Mouse (Mus musculus) thymus, postnatal 25 days (tissue): Measurements from ENCODE around the gene Lrrc32.

Experiments
- DNase-seq: peaks from one replicate; pipeline ENCODE4 v3.0.0; 2022

Gene Lrrc32

DNA sequence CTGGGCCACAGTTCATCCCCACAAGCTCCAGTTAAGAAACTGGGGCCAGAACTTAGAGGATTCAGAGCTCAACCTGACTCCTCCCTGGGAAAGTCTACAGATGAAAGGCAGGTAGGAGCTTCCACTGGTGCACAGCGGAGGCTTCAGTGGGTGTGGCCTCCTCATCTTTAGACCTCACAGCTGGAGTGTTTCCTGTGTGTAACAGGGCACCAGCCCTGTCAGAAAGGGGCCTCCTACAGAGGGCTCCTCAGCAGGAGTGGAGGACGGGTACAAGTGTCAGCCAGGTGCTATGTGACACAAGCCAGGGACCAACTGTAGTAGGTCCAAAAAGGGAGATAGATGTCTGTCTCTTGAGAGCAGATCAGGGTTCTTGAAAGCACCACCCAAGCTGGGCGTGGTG, 24.2 kb downstream of the Lrrc32 start:
- peak; percentile 73 for DNase-seq

DNA sequence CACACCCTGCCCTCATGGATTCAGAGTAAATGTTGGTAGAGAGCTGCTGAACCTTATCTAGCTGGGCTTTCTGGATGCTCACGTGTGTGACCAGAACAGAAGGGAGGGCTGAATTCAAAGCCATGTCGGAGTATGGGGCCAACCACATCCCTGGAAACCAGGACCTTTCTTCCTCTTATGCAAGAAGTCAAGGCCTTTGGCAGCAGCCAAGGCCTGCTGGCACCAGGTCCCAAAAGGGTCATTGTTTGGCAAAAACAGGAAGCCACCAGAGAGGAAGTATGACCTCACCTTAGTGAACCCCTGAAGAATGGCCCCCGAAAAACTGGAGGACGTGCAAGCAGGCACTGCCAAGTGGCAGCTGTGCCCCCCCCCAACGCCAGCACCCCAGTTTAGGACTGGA, 33.5 kb downstream of the Lrrc32 start:
- peak; percentile 17 for DNase-seq

DNA sequence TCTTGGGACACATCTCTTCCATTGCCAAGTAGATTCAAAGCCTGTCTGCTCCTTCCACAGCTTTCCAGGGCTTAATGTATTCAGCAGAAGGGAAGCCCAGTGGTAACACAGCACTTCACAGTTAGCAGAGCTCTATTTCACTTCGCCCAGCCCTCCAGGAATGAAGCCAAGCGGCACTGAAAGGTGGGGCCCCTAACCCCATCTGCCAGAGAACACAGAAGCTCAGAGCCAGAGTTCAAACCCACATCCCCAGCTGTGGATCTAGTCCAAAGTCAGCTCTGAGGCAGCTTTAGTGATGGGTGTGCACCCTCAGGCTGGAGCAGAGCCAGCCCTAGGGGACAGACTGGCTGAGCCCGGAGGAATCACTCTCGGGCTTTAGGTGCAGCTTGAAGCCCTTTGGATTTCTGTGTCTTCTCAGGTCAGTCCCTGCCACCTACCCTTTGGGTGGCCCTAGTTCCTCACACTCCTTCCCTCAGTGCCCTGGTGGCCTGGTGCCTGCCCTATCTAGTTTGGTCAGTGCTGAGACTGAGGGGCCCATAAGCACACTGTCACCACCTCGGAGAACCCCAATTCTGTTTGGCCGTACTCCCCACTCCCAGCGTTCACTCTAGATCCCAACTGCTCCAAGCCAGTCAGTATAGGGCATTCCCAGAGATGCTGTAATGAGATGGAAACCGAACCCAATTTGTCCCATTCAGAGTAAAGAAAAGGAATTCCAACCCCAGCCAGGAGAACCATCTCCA, 34.2 kb downstream of the Lrrc32 start:
- DNase-seq: peak; percentile 61

DNA sequence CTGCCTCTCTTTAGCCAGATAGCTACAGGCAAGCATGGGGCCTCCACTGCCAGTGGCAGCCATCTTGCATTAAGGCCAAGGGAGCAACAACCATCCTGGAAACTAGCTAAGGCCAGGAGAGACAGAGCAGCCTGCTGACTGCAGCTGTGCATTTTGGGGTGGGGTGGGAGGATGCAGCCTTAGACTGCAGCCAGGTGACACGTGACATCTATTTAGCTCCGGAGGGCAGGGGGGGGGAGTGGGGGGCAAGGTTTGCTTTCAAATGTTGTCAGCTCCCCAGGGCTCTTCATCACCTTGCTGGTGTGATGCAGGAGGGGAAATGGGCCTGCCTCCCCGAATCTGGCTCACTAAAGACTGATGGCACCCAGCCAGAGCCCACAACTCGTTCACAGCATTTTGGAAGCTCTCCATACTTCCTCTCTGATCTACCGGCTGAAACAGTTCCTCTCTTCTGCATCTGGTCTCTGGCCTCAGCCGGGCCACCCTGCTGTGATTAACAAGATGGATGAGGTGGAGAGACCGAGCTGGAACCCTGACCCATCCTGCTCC, 34.8 kb downstream of the Lrrc32 start:
- DNase-seq: peak; percentile 55

DNA sequence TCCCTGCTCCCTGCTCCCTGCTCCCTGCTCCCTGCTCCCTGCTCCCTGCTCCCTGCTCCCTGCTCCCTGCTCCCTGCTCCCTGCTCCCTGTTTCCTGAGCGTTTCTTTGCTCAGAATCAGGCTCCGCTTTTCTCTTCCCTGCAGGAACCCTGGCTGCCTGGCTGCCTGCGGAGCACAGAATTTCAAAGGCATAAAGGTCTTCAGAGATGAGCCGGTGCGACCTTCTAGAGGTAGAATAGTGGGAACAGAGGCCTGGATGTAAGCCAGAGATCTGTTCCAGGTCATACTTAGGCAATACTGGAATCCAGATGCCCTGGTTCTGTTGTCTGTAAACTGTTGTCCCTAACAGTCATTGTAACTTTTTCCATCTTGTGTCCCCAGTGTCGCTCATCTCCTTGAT, 35.3 kb downstream of the Lrrc32 start:
- no peak for DNase-seq

DNA sequence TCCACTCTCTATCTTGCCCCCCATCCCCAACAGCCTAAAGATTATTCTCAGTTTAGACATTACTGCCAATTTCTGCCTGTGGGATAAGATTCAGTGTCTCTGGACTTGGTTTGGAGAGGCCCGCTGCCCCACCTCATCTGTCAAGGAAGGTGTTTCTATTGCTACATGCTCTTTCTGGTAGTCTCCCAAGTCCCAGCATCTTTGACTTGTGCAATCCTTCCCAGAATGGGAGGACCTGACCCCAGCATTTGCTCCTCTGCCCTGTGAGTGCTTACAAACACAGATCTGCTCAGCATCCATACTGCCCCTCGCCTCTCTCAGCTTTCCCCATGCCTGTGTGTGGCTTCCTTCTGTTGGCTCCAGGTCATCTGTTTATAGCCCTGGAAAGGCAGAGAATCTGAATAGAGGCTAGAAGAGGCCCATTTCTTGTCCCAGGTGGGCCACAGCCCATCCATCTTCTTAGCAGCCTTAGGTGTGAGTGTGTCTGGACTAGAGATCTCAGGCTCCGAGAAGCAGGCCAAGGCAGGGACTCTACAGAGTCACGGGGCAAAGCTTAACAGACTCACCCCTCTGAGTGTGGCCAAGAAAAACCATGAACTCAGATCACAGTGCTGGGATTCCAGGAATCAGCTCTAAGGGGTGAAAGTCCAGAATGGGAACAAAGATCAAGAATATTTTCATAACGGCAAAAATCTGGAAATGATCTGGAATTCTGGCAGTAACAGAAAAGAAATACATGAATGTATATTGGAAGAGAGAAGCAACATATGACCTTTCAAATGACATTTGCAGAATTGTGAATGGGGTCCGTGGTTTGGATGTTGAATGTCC, 36.0 kb downstream of the Lrrc32 start:
- DNase-seq: no peak

DNA sequence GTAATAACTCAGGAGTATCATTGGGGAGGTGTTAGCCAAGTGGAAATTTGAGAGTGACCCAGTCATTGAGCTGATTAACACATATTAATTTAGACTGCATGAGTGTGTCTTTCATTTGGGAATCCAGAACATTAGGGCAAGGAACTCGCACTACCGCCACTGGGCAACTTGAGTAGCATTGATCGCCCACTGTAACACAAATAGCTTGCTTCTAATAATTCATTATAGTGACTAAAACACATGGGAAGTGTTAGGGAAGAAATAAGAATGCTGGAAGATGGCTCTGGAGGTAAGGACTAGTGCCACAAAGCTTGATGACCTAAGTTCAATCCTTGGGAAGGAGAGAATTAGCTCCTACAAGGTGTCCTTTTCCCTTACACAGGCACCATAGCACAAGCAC, 38.0 kb downstream of the Lrrc32 start:
- DNase-seq: no peak

DNA sequence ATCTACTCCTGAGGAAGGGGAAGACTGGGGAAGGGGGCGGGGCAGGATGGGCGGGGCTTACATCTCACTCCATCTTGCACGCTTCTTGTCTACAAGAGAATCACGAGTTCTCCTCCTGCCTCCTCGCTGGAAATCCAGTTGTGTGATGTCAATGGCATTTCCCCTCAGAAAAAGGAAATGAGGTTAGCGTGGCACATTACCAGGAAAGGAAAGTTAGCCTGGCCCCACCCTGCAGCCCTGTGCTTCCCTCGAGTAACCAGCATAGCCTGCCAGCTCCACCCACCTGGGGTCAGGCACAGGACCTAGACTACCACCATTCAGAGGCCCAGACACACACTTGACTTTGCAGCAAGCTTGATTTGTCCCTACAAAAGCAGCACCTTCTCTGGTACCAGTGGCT, 42.5 kb downstream of the Lrrc32 start:
- no peak for DNase-seq

DNA sequence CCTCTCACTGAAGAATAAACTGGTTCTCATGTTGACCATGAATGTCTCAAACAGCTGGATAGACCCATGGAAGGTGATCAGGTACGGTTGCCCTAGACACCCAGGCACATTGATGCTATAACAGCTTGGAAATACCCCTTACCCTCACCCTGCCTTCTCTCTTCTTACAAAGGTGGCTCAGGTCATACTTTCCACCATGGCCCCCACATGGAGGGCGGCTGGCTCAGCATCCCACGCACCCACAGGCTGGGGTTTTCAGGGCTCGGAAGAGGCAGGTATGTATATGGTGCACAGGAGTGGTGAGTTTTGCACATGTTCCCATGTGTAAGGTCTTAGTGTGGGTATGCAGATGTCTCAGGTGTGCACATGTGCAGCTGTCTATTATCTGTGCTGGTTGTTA, 43.9 kb downstream of the Lrrc32 start:
- no peak for DNase-seq

DNA sequence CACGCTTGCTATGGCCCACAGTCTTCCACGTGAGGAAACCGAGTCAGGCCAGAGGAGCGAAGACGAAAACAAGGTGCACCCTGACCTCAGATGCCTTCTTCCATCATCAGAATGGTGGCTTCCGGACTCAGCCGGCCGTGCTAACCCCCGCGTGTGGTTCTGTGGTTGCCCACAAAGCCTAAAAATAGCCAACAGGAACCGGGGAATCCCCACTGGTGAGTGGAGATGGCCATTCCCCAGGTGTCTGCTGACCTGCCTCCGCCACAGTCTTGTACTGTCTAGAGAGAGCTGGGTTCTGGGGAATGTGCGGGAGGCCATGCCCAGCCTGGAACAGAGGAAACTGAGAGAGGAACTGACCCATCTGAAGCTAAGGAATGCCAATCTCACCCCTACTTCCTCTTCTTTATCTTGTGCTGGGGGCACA, 45.4 kb downstream of the Lrrc32 start:
- peak; percentile 64 for DNase-seq

DNA sequence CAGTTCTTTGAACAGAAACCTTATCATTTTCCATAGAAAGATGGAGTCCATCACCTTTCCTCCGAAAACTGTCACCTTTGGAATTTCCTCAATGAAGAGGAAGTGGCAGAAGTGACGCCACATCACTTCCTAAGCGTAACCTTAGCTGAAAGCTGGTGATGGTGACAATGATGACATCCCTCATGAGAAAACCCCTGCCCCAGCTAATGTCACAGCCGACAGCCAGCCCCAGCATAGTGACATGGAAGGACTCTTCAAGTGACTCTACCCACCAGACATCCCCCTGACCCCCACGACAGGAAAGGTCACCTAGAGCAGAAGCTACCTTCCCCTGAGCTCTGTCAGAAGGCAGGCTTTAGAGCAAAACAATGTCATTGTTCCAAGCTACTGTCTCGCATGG, 46.1 kb downstream of the Lrrc32 start:
- no peak for DNase-seq

DNA sequence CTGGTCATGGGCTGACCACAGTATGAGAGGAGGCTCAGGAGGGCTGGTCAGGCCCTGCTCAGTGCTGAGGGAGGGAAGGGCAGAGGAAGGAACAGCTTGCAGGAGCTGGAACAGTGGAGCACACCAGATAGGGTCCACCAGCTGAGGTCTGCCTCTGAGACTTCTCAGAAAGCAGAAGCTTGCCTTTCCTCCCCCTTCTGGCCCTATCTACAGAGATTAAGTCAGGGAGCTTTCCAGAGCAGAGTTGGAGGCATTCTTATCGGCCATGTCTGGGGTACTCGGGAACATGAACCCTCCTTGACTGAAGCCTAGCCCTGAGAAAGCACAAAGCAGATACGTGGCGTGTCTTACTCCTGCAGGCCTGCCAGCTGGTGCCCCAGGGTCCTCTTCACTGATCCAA, 46.8 kb downstream of the Lrrc32 start:
- no peak for DNase-seq

DNA sequence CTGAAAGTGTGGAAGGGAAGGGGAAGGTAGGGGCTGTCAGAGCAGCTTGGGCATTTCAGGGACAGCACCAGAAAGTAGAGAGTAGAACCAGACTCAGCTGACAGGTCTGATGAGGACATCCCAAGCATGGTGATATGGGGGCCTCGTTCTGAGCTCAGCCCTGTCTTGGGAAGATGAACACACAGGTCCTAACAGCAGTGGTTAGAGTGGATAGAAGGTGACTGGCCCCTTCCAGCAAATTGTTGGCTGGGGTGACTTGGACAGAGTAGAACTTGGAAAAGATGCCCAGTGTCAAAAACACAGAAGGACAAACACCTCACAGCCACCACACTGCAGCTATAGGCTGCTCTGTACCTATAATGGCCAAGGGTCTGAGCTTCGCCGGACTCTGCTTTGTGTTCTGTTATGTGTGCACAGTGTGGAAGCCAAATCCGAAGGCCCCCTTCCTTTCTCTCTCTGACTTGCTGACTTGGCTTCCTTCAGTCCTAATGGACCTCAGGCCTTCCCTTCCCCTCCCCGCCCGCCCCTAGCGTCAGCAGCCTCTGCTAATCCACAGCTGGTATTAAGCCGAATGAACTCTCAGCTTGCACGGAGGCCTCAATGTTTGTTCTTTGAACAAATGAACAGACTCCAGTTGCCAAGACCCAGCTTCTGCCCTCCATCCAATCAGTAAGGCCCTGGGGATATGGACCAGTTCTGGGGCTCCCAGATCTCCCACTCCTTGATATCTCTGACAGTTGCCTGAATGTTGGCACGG, 48.3 kb downstream of the Lrrc32 start:
- DNase-seq: no peak

DNA sequence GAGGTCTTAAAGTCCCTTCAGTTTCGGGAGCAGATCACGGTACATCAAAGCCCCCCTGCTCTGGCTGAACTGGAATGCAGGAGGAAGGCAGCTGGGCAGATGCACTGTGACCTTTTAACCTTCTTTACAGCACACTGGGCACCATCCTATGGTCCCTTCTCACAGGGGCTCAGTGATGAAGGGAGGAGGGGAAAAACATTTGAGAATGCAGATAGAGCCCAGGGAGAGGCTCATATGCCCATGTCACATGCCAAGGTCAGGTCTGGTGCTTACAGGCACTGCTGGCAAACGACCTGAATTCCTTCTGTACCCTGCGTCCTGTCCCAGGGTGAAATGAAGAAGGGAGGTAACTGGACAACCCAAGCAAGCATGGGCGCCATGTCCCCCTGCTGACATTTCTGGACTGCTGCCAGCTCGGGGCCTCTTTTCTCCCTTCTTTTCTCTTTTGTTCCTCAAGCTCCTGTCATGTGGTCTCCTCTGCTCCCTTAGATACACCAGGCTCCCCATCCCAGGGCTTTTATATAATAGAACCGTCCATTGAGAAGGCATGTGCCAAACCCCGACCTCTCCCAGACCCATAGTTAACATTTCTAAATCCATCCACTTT, 49.0 kb downstream of the Lrrc32 start:
- no peak for DNase-seq

DNA sequence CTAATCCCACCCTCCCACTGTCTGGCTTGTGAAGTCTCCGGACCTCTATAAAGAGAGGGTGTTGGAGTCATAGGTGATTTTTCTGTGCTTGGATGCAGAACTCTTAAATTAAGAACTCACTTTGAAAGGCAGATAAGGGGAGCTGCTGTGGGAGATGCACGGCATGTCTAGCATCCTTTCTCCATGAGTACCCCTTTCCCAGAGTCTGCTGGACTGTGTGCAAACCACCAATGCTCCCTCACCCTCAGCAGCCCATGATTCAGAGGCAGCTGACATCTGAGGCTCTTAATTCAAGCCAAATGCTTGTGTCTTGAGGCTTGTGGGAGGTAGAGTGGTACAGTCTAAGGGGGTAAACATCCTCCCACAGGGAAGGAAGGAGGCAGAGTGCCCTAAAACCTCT, 51.8 kb downstream of the Lrrc32 start:
- DNase-seq: no peak

DNA sequence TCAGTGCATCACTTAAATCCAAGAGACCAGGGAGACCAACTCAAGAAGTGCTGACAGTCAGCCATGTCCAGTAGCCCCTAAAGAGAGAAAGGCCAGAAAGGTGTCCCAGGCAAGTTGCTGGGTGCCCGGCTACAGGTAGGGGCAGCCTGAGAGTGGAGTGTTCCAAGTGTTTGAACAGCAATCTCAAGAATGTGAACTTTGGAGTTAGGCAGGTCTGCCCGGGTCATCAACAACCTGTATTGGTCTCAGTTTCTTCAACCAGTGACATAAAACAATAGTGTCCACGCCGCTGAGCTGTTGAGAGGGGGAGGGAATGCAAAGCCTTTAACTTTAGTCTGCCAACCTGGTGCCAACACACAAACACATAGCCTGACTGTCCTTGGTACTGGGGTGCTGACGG, 52.5 kb downstream of the Lrrc32 start:
- no peak for DNase-seq

DNA sequence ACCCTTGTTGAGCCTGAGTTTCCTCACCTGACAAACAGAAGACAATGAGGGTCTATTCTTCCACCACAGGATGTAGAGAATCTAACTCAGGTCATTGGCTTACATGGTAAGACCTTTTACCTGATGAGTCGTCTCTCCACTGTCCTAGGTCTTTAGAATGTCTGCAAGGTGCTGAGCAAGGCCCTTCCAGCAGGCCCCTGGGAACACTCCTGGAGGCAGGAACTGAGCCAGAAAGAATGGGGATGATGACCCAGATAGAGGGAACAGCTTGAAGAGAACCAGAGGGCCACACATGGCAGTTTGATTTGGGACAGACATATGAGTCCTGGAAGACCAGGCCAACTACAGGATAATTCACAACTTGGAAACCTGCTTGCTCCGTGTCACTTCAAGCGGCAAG, 53.2 kb downstream of the Lrrc32 start:
- no peak for DNase-seq

DNA sequence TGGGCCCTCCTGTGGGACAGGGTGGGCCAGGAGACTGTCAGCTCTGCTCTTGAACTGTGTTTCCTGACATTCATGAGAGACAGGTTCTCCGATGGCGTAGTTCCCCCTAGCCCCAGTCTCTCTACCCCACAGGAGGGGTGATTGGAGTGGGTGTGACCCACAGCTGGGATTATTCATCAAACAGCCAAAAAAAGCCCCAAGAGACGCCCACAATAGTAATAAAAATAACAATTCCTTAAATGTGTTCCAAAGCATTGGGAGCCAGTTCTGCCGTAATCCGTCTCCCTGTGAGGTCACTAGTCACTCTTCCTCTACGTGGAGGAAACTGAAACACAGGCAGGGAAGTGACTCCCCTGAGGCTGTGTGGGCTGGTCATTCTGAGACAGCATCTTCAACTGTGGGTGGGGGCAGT, 53.7 kb downstream of the Lrrc32 start:
- DNase-seq: no peak

DNA sequence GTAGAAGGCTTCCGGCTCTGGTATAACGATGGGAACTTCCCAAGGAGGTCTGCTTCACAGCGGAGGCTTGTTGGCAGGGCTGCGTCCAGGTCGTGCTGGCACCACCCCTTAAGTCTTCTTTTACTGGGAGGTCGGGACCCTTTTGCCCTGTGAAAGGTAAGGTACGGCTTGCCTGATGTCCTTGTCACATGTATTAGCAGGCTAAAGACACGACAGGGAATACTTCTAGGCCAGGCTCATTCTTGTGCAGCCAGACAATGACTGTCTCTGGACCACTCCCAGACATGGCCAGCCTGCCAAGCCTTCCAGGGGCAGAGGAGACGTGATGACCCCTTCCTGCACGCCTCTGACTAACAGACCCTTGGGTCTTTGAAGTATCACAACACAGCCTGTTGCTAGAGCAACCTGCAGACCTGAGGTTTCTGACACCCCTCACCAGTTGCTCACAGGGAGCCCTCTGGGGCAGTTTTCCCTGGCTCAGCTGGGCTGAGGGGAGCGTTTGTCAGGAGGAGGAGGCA, 54.8 kb downstream of the Lrrc32 start:
- DNase-seq: no peak

DNA sequence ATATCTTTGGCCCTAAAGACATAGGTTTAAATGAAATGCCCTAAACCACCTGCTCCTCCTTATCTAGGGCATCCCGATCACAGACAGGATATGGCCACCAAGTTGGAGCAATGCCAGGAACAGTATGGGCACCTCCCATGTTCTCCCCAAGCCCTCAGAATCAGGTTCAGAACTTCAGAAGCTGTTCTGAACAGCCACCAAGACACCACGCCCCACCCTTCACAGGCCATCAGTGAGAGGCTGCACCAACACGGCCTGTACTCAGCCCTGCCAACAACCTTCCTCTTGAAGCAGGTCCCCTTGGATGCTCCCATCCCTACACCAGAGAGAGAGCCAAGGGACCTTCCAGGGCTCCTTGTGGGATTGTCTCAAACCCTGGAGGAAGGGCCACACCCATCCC, 55.5 kb downstream of the Lrrc32 start:
- DNase-seq: no peak

DNA sequence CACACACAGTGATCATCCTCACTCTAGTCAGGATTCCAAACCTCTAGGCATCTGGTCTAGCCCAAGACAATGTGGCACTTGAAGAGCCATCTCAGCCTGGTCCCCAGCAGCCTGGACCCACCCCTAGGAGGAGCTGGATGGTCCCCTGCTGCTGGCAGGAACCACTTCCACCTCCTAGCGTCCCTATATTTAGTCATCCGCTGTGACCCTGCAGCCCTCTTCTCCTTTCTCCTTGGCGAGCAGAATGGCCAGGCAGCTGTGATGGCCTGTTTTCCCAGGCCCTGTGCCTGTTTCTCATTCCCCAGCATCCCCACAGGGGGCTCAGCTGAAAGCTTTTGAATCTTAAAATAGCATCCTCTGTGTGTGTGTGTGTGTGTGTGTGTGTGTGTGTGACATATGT, 59.8 kb downstream of the Lrrc32 start:
- DNase-seq: no peak

DNA sequence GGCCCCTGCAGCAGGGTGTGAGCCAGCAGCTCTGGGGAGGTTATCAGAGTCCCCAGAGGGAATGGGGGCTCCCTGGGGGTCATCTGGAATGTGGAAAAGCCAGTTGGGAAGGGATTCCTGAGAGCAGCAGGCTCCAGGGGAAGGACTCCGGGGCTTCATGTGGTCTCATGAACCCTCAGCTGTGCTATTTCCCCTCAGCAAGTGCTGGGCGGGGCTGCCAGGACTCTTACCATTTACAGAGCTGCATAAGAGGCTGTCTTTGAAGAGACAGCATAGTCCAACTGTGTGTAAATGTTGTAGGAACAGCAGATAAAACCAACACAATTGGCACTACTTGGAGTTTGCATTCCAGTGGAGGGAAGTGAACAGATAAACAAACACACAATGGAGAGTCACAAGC, 61.5 kb downstream of the Lrrc32 start:
- peak; percentile 44 for DNase-seq

DNA sequence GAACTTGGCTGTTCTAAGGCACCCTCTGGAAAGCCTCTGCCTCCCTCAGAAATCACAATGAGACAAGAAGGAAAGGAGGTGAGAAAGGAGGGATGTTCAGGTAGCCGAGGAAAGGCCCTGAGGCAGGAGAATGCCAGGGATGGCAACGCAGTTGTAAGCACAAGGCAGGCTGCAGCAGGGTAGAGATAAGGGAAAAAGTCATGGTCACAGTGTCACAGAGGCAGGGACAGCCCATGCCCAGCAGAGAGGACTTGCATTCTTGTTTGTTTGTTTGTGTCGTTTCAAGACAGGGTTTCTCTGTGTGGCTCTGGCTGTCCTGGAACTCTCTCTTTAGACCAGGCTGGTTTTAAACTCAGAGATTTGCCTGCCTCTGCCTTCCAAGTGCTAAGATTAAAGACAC, 62.0 kb downstream of the Lrrc32 start:
- DNase-seq: no peak
